Mouse (Mus musculus): ENCODE results near the gene Scamp3.

GRCm38 (mm10) chr3:89188478-89188875 lies 11.2 kb downstream of the Scamp3 start:
- TF ChIP-seq CTCF (IDR thresholded peaks at IDR 0.05; ENCODE audit: low read depth, low read length) (no peak), POLR2A (IDR thresholded peaks at IDR 0.05; ENCODE audit: extremely low read depth, insufficient read depth, low read length) (no peak)

Data from liver, adult 2 months (tissue).